Mouse (Mus musculus) gonadal fat pad, adult 2 months (tissue): ENCODE data around the gene Pla2g4e. TPM values are rescaled to one million over a fixed set of nuclear protein-coding genes. Genes with fewer than 3 reads are reported as not detected.

Experiments
- DNase-seq: peaks from one replicate; pipeline ENCODE4 v3.0.0-alpha.2; 2012; ENCODE audit warnings: low read depth
- polyA plus RNA-seq: library from polyadenylated mRNA; depleted of rRNA; stranded (reverse); fragments of >200 nt; gene quantifications from 2 replicates; pipeline ENCODE4 v1.2.3, GENCODE M21; 2012; rRNA removed

Gene Pla2g4e
- polyA plus RNA-seq, 1 experiment, result 1.5 TPM

- no peak for DNase-seq
These were observed 122.2 kb downstream of the Pla2g4e start for GRCm38 (mm10) chr2:120122983-120123382.

GRCm38 (mm10) chr2:120117346-120117745 lies 127.8 kb downstream of the Pla2g4e start:
- DNase-seq, result no peak

Other genes with a start within 250 kb of the Pla2g4e start
- gene Jmjd7, start 217.9 kb downstream of the Pla2g4e start, polyA plus RNA-seq, result 7.4 and 14.9 TPM in 2 replicates
- gene Gm28042, start 217.8 kb downstream of the Pla2g4e start, polyA plus RNA-seq, result 1.5 and 3.3 TPM in 2 replicates
- gene Pla2g4b, start 211.9 kb downstream of the Pla2g4e start, polyA plus RNA-seq, result 1.3 and 2.6 TPM in 2 replicates
- 31.2 and 33.1 TPM in 2 replicates for gene Ehd4, start 90.7 kb downstream of the Pla2g4e start, polyA plus RNA-seq
- 0.05 and 0.07 TPM in 2 replicates for gene Pla2g4d, start 43.9 kb upstream of the Pla2g4e start, polyA plus RNA-seq
- gene Pla2g4f, start 68.8 kb upstream of the Pla2g4e start, polyA plus RNA-seq, result 6.8 and 9.4 TPM in 2 replicates
- gene Vps39, start 107.8 kb upstream of the Pla2g4e start, polyA plus RNA-seq, result 23.4 and 27.6 TPM in 2 replicates
- gene Ganc, start 158.6 kb upstream of the Pla2g4e start, polyA plus RNA-seq, result 20.1 and 27.0 TPM in 2 replicates
- gene Tmem87a, start 158.8 kb upstream of the Pla2g4e start, polyA plus RNA-seq, result 12.9 and 13.8 TPM in 2 replicates
- gene Capn3, start 210.7 kb upstream of the Pla2g4e start, polyA plus RNA-seq, result 12.0 and 25.0 TPM in 2 replicates